Mouse (Mus musculus): ENCODE results near the gene Utrn. TPM values are rescaled to one million over a fixed set of nuclear protein-coding genes. Genes with fewer than 3 reads are reported as not detected.

Utrn gene
- polyA plus RNA-seq, 2 experiments from 2014 or later = 414 to 617 TPM

GRCm38 (mm10) chr10:12726041-12726608, 143.0 kb downstream of the Utrn start:
- no peak for ATAC-seq

DNA sequence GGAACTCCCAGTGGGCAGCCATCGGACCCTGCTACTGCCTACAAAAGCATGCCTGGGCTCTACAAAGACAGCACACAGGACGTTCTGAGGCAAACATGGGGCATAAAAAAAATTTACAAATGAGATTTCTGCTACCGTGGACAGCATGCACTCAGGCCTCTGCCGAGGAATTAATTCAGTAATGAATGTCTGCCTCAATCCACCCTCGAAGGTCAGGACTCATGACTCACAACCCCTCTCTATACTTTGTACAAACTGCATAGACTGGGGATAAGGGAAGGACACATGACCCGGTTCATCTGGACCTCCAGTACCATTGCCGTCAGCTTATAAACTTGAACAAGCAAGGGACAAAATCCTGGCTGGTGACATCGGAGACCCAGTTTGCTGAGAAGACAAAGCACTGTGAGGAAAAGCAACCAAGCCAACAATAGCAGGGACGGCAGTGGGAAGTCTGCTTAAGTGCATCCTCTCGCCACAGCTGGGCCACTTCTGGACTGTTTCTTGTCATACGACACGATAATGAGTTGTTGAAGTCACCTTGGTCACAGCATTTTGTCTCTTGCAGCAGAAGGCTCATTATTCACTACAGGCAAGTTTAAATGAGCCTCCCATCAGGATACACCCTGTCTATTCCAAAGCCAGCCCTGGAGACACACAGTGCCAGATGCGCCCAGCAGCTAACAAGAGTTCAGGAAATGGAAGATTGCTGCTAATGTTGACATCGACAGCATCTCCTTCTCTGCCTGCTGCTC, 144.7 kb downstream of the Utrn start:
- ATAC-seq = no peak

GRCm38 (mm10) chr10:12723269-12723668, 145.9 kb downstream of the Utrn start:
- no peak for ATAC-seq

GRCm38 (mm10) chr10:12722111-12722510, 147.1 kb downstream of the Utrn start:
- no peak for ATAC-seq

DNA sequence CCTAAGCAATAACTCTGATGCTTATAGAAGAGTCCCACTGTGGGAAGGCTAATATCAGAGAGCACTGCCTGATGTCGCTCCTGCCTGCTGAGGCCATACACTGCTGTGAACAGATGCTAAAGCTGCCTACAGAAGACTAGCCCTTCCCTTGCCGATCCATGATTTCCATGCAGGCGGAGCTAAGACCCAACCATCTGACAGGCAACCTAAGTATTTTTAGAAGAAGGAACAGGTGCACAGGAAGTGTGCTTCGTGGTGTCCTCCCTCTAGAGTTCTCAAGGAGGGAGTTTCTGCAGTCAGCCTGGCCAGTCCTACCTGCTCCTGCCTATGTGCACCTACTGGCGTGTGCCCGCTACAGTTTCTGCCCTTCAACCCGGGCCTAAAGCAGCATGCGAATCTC, 150.8 kb downstream of the Utrn start:
- no peak for ATAC-seq

- no peak for ATAC-seq
Observed at GRCm38 (mm10) chr10:12717381-12717780, 151.8 kb downstream of the Utrn start.

DNA sequence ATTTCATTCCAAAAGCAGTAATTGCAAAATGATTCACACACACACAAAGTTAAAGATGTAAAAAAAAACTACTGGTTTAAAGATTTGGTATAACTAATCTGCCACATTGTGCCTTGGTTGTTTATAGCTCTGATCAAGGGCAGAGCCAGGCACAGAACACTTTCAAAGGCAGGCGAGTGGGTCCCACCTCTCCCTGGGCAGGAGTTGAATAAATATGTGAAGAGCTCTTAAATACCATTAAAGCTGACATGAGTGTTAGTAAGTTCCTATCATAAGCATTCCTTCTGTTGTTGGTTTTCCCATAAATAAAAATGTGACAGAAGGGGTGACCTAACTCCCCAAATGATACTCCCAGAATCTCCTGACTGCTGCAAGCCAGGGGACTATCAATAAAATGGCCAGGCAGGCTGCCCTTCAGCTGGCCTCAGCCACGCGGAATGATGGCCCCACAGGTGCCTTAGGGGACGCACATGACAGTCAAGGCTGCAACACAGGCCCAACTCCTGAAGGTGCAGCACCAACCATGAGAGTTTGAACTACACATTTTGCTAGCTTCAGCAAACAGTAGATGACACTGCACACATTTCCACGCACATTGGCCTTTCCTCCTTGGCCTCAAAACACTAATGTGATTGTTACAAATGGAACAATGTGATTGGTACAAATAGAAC, 152.4 kb downstream of the Utrn start:
- no peak for ATAC-seq

GRCm38 (mm10) chr10:12713236-12713855, 155.8 kb downstream of the Utrn start:
- ATAC-seq = no peak

- no peak for ATAC-seq
Observed at GRCm38 (mm10) chr10:12711332-12711831, 157.8 kb downstream of the Utrn start.

GRCm38 (mm10) chr10:12706516-12706915, 162.6 kb downstream of the Utrn start:
- ATAC-seq = no peak

DNA sequence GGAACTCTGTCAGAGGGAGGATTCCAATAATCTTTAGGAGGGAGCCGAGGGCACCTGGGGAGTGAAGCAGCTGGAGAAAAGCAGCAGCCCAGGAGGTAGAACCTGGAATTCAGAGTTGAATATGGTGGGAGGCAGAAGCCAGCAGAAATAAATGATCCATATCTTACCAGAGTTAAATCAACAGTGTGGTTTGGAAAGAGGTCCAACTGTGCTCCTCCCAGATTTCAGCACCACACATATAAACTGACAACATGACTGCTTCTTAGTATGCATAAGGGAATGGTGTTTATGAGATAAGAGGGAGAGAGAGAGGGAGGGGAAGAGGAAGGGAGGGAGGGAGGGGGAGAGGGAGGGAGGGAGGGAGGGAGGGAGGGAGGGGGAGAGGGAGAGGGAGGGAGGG, 163.2 kb downstream of the Utrn start:
- ATAC-seq = no peak

GRCm38 (mm10) chr10:12704290-12704689, 164.9 kb downstream of the Utrn start:
- ATAC-seq = no peak

DNA sequence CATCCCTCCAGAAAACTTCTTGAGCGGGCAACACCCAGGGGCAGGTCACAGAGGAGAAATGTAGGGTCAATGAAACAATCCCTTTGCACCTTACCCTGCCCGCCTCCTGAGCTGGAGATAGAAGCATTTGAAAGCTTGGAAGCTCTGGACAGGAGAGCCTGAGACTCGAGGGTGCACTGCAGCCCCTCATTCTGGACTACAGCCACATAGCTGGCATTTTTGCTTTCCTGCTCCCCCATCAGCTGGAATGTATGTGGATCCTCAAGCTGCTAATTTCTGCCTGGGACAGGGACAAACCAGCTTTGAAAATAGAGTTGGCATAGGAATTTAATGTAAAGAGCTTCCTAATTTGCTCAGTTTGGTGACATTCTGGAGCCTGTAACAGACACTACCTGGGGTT, 165.6 kb downstream of the Utrn start:
- no peak for ATAC-seq

DNA sequence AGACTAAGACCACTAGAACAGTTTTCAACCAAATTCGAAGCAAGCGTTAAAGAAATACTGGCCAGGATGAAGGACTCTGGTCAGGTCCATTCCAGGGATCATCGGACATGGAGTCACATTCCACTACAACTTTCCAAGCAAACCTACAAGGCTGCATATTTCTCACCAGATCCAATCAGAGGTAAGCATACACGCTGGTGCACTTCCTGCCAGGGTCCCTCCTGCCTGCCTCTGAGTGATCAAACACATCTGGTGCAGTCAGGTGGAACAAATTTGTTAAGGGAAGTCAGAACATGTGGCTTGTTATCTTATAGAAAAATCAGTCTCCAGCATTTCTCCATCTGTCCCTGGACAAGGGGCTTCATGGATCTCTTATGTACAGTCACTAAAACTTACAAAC, 167.0 kb downstream of the Utrn start:
- no peak for ATAC-seq

- no peak for ATAC-seq
Observed at GRCm38 (mm10) chr10:12701694-12702093, 167.5 kb downstream of the Utrn start.

GRCm38 (mm10) chr10:12700576-12700975, 168.6 kb downstream of the Utrn start:
- no peak for ATAC-seq

DNA sequence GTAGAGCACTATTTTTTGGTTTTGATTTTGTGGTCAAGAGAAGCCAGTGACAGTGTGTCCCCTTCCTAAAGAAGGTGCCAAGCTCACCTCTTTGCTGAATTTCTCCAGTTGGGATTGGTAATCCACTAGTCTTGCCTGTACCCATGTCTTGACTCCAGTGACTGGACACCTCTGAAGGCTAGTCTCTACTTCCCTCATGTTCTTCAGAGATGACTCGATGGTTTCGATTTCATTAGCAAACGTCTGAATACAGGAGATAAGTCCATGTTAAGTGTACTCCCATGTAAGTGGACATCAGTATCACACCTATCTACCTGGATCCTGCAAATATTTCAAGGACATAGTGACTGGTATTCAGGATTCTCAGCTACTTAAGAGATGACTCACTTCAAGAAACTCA, 171.3 kb downstream of the Utrn start:
- no peak for ATAC-seq

- no peak for ATAC-seq
Observed at GRCm38 (mm10) chr10:12696704-12697103, 172.5 kb downstream of the Utrn start.

- ATAC-seq = no peak
Observed at GRCm38 (mm10) chr10:12694774-12695173, 174.4 kb downstream of the Utrn start.

- peak; percentile 74 for ATAC-seq
Observed at GRCm38 (mm10) chr10:12690601-12691000, 178.6 kb downstream of the Utrn start.

GRCm38 (mm10) chr10:12685683-12686082, 183.5 kb downstream of the Utrn start:
- no peak for ATAC-seq

GRCm38 (mm10) chr10:12684018-12684417, 185.1 kb downstream of the Utrn start:
- ATAC-seq = no peak

GRCm38 (mm10) chr10:12673309-12673708, 195.9 kb downstream of the Utrn start:
- ATAC-seq = no peak
